Mouse (Mus musculus) cerebellum, postnatal 36 days (tissue): ENCODE results near the gene Arap1.

Experiments
- DNase-seq, 2 experiments: peaks; one replicate each; pipeline ENCODE4 v3.0.0; 2021 to 2022; ENCODE audit warnings: mixed read lengths in 2 of 2

Arap1 gene

DNA sequence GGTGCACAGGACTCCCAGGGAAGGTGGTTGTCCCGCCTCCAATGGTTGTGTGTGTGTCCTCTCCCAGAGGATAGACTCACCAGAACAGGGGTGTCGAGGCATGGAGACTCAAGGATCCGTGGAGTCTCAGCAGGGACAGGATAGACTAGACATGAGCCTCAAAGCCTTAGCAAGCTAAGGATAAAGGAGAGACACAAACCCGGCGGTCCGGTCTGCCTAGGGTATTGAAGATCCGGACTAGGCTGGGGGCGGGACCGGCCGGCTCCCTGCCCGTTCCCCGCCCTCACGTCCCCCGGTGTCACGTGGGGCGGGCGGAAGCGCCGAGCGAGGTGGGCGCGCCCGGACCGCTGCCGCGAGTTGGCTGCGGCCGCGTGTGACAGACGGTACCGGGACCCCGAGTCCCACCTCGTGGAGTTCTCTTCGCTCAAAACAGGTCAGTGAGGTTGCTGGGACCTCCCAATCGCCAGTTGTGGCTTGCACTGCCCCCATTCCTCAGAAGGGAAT is at the start of gene Arap1:
Gene Arap1, plus strand, starts transcription at position 301 of the 504 bp plus-strand sequence.
- no peak for DNase-seq

GRCm38 (mm10) chr7:101298375-101298774 is 49.5 kb upstream of the Arap1 start:
- no peak for DNase-seq

DNA sequence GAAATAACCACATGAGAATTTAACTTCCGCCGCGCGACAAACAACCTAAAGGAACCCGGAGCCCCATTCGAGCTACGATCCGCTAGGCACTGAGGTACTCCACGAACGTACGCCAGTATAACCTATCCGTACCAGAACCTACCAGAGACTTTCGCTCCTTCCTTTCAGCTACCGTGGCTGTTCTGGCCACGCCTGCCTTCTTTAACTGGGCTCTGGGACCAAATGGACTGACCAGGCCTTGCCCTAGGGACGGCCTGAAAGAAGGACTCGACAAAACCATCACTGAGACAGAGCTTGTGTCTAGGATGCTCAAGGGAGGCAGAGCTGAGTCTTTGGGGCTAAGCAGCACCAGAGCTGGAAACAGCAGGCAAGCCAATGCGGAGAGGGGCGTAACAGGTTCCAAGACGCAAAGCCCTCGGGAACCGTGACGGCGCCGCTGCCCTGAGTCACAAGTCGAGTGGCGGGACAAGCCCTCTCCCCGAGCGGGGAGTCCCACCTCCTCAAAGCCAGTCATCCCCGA is 46.4 kb upstream of the Arap1 start:
- DNase-seq = no peak

DNA sequence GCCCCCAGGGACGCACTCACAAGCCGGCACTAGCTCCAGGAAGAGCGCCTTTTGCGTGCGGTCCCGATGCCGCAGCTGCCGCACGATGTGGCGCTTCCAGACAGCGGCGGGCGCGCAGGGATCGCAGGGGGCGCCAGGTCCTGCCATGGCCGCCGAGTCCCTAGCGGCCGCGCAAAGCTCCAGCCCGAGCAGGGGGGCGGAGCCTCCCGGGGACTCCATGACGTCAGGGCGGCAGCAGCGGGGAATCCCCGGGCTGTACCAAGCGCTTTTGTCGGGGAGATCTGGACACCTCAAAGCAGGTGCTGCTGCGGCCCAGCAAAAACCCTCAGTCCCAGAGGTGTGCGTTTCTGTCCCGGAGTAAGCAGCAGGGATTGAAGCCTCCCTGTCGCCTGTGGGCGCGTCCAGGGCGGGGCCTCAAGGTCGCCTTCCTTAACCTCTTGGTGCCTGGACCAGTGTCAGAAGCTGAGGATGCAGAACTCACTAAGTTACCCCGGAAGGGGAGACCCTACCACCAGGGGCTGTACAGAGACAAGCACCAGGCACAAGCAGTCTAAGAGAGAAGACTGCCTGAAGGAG is 45.9 kb upstream of the Arap1 start, which contains the start of gene Atg16l2:
Gene Atg16l2, minus strand, starts transcription at position 371 of the 576 bp plus-strand sequence.
- peak; percentile 91 to 96 for DNase-seq

DNA sequence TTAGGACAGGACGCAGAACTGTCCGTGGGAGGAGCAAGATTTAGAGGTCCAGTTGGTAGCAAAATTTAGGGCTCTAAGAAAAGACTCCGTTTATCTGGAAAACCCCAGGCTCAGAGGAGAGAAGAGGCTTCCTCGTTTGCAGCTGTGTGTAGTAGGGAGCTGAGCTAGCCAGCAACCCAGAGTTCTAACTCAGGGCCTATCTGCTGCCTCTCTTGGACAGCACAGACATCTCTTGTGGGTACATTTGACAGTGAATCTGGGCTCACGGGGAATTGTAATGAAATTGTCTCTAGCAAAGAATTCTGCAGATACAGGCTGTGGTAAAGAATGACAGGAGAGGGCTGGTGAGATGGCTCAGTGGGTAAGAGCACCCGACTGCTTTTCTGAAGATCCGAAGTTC is 45.2 kb upstream of the Arap1 start:
- no peak for DNase-seq

DNA sequence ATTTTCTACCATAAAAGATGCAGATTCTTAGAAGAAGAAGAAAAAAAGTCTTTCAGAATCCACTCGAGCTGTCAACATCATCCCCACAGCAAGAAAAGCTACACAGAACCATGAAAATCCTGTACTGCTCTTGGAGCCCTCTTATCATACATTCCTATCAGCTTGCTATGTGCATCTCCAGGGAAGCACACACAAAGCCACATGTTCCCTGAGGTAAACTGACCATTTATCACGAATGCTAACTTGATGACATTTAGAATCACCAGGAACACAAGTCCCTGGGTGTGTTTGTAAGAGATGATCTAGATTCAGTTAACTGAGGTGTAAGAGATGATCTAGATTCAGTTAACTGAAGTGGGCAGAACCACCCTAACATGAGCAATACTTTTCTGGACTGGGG is 41.0 kb upstream of the Arap1 start:
- no peak for DNase-seq

GRCm38 (mm10) chr7:101309985-101310326 is 37.9 kb upstream of the Arap1 start:
- DNase-seq = no peak

DNA sequence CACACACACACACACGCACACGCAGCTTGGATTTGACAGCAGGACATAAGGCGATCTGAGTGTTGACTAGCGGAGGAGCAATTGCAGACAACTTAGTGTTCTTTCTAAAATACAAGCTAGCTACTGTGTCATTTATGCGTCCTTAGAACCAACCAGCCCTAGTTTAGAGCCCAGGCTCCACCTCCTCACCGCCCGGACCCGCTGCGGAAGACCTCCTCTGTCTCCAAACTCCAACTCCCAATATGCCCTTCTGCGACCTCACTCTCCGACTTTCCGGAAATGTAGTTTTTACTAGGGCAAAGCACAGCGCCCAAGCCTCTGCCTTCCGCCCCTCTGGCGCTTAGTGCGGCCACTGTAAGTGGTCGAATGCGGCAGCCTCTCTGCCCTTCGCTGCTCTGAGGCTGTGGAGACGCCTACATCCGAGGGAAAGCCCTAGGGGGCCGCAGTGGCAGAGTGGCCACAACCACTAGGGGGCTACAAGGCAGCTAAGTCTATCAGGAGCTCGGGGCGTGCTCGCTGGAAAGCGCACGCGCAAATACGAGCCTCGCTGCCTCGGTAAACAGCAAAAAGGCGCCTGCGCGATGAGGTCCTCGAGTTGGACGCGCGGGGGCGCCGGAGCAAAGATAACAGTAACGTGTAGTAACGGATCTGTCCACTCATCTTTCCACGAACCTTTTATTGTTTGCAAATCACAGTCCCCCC is 37.4 kb upstream of the Arap1 start:
- DNase-seq = peak; percentile 98 to 99

- DNase-seq = no peak
These were observed 36.8 kb upstream of the Arap1 start for GRCm38 (mm10) chr7:101311061-101311460.

GRCm38 (mm10) chr7:101313033-101313432 is 34.8 kb upstream of the Arap1 start:
- no peak for DNase-seq

GRCm38 (mm10) chr7:101314396-101314795 is 33.5 kb upstream of the Arap1 start:
- DNase-seq = peak in 1 of 2 experiments; percentile 23

DNA sequence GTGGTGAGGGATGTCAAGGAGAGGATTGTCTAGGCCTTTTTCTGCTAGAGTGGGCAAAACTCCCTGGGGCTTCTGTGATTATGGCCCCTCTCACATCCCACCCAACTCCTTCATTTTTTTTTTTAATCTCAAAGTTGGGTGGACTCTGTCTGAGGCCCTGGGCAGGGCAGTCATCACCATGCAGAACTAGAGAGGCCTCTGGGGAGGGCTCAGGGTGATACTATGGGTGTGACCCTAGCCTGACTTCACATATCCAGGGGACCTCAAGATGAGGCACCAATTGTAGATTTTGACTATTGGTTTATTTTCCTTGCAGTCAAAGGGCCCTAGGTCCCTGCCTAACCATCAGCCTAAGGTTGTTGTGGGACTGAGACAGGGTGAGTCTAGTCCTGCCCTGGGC is 32.2 kb upstream of the Arap1 start:
- DNase-seq = no peak

DNA sequence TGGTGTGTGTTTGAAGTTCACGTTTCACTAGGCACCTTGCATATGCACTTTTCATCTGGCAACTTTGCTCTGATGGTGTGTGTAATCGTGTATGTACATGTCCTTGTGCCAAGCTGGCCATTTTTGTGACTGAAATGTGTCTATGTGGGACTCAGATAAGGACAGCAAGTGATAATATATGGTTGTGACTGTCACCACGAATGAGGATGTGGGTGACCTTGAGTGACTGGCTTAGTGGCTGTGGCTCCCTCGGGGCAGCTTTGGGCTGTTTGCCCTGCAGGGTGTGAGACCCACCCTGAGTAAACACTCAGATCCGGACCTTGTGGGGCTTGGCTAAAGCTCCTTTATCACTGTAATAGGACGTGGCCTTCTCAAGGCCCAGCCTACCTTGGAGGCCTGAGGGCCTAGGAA is 31.3 kb upstream of the Arap1 start:
- no peak for DNase-seq

DNA sequence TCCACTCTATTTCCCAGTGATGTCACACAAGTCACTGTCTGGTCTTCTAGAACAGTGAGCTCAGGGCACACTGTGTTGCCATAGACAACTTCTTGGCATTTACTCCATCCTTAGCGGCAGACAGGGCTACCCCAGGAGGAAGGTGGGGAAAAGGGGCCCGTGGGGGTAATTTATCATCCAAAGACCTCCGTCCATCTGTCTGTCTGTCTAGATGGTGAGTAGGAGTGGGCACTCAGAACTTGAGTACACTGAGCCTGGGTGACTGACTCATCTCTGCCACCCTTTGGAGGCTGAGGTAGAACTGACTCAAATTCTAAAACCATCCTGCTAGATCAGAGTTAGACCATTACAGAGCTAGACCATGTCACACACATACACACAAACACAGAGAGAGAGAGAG is 30.9 kb upstream of the Arap1 start, which contains the start of gene Stard10:
Gene Stard10, plus strand, starts transcription at position 73 of the 400 bp plus-strand sequence.
- DNase-seq = no peak

DNA sequence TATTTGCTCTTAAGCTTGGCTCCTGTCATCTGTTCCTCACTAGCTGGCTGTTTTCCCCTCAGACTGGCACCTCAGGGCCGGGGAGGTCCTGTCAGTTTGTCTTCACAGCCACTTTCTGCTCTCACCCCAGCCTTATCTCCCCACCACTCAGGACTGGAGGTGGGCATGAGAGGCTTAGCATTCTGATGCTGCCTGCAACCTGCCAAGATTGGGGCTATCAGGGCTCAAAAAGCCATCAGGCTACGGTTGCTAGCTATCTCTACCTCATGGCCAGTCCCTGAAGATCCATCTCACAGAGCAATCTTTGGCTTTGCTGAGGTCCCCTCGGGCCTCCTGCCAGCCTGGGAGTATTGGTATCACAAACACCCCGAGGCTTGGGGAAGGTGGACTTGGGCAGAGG is 29.0 kb upstream of the Arap1 start:
- no peak for DNase-seq

DNA sequence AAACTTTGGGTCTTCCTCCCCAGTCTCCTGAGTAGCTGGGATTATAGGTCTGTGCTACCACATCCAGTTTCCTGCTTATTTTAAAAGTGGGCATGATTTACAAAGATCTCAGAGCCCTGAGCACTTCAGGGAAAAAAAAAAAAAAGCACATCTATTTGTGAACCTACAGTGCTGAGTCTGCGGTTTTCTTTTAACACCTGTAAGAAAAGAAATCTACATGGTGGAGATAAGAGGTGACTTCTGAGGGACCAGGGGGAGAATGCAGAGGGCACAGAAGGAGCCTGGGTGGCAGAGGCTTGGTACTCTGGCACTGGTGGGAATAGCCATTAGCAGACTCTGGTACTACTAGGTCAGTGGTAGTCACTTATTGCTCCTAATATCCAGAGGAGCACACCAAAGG is 28.1 kb upstream of the Arap1 start:
- DNase-seq = no peak

DNA sequence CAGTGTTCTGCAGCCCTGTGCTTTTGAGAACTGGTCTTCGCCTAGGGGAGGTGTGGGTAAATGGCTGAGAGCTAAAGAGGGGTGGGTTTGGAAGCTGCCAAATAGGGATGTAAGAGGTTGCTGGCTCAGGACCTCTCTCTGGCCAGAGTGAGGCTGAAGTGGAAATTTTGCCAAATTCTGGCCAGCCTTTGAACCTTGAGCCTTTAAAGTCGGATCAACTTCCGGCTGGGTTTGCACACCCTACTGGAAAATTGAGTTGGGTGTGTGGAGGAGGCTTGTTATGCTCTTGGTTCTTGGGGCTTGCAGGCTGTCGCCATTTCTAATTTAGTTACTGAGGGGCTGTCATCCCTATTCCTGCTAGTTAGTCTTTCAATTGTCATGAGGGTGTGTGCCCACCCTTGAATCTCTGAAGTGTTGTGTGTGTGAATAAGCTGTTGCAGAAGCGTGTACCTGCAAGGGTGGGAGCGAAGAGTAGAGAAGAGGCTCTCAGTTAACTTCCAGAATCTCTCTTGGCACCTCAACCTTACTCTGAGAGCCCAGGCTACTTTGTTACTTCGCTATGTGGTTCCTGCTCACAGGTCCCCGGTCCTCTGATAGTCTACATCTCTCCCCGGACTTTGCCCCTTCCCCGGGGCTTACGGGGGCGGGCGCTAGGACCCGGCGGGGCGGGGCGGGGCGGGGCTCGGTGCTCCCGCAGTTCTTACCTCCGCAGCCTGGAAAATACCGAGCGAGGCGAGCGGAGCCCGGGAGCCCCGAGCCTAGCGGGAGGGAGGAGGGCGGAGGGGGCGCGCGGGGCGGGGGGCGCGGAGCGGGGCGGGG is 27.3 kb upstream of the Arap1 start:
- DNase-seq = peak; percentile 63 to 71

DNA sequence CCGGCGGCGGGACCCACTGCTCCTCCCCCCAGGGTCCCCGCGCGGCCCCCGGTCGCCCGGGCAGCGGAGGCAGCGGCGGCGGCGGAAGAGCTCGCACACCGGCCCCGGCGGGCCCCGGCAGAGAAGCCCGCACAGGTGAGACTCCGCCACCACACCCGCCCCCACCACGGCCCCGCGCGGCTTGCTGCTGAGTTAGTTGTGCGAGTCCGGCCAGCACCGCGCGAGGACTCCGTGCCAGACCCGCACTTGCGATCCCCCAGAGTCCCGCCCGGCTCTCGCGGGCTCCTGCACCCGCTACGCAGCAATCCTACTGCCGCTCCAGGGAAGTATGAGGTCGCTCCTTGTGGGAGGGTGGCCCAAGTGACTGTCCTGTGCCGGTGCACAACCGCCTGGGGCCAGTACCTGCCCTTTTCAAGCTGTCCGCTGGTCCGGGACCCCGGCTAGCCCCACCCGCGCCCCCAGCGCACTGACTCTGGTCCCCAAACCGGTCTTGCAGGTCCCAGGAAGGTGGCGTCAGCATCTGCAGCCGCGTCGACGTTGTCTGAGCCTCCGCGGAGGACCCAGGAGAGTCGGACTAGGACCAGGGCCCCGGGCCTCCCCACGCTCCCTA is 26.5 kb upstream of the Arap1 start:
- DNase-seq = peak; percentile 57 to 58

DNA sequence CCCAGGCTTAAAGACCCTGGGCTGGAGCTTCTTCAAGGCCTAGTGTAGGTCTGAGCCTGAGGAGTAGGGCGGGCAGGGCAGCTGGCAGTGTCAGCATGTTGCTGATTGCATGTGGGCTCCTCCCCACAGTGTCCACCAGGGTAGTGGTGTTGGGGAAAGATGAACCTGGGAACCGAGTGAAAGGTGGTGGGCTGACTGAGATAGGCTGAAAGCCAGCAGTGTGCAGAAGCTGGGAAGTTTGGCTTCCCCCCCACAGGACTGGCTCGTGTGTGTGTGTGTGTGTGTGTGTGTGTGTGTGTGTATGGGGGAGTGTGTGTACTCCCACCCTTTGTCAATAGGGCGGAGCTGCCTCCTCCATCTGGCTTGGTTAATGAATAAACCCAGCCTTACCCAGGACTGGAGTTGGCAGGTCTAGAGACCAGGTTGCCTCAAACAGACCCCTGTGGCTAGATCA is 24.7 kb upstream of the Arap1 start:
- peak in 1 of 2 experiments; percentile 36 for DNase-seq

DNA sequence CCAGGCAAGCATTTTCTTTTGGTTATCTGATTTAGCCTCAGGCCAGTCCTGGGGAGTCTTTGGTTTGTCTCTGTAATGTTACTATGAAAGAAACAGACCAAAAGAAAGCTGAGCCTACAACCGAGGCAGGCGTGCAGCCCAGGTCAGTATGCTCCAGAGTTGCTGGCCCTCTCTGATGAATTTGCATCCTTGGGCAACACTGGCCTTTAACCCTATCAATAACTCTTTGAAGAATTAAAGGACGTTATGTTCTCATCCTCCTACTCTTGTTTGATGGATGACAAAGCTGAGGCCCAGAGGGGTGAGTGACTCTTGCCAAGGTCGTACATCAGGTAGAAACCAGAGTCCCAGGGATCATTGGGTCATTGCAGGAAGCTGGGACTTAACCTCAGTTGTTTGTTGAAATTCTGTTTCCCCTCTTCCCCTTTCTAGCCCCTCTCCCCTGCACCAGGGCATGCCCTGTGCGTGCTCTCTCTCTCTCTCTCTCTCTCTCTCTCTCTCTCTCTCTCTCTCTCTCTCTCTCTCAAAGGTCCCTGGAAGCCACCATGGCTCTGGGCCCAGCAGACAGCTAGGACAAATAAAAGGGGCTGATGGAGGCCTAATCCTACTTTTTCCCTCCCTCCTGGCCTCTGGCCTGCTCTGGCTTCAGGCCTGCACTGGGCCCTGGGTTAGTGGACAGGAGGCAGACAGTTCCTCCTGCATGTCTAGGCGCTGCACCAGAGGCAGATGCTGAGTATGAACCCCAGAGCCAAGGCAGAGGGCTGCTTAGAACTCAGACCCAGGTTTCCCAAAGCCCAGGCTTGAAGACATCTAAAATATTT is 23.5 kb upstream of the Arap1 start:
- no peak for DNase-seq

GRCm38 (mm10) chr7:101326006-101326405 is 21.9 kb upstream of the Arap1 start:
- no peak for DNase-seq

DNA sequence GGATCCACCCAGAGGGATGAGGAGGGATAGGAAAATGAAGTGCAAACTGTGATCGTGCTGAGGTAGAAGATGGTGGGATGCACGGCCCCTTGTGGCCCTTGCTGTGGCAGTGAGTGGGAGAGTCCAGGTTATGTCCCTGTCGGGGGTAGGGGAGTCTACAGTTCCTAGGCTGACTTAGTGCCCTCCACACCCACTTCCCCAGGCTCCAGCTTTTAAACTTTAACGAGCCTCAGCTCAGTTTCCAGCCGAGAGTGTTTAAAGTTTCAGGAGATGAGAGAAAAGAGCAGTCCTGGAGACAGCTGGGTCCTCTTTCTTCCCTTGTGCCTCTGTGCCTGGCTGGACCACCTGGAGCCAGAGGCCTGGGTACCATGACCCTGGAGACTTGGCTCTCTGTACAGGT is 20.6 kb upstream of the Arap1 start:
- no peak for DNase-seq
